Mouse (Mus musculus): ENCODE measurements at regions not wholly inside any gene's neighbourhood (a gene's known extent, or its start where the extent isn't known, plus 50 kb on each side); places are given as distances from the start of the nearest gene placed in this dataset.

DNA sequence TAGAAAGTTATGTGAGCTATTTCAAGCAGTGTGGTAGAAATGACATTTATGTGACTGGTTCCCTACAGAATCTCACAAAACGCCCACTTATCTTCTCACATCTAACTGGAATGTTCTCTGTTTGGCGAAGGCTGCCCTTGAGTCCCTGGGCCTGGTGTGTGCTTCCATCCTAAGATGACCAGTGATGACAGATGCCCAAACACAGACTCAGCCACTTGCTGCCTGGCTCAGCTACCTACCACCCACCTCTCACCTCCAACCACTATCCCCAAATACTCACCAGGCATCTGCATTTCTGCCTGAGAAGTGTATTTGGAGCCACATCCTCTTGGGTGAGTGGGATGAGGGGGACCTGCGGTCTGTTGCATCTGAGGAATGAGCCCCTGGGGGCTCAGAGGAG lies 262.6 kb downstream of the CK137956 start:
- WGBS (ENCODE audit: insufficient replicate concordance), result 47% methylated on average over 3 of the region's 3 CpGs
- Histone ChIP-seq H3K9me3 (ENCODE audit: low read length) (no peaks in the 10 kb centered on the region), H3K27me3 (ENCODE audit: insufficient read depth, low read length) (no peaks in the 10 kb centered on the region), H3K27ac (ENCODE audit: low read depth) (no peak overlapping the region), H3K4me1 (ENCODE audit: insufficient read depth) (no peaks in the 10 kb centered on the region), H3K9ac (replicated peaks) (no peak overlapping the region), H3K4me3 (ENCODE audit: low read depth, low read length) (no peak overlapping the region), H3K36me3 (replicated peaks; ENCODE audit: insufficient read depth, low read length) (no peaks in the 10 kb centered on the region), H3K4me2 (ENCODE audit: low read depth, low read length) (no peak overlapping the region)
- DNase-seq, result no peak
- no peak for ATAC-seq
- TF ChIP-seq EP300 (IDR thresholded peaks at IDR 0.05; ENCODE audit: low read depth) (no peak), CTCF (IDR thresholded peaks at IDR 0.05; ENCODE audit: low read depth) (no peak)

DNA sequence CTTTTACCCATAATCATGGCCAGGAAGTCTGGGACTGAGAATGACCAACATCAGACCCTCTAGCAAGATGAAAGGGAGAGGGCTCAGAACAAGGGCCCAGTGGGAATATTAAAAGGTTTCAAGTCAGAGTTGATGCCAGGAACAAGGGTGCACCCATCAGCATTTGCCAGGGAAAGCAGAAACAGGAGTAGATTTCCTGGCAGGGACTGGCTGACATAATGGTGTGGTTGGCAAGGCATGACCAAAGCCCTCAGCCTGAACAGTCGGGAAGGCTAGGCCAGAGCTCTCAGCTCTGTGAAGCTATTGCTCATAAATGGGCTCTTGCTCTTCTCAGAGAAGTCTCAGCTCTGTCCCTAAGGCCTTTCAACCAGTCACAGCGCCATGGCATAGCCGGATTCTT lies 263.6 kb downstream of the CK137956 start:
- Histone ChIP-seq H3K9me3 (ENCODE audit: low read length) (no peaks in the 10 kb centered on the region), H3K36me3 (replicated peaks; ENCODE audit: insufficient read depth, low read length) (no peaks in the 10 kb centered on the region), H3K4me3 (ENCODE audit: low read depth, low read length) (no peak overlapping the region), H3K9ac (replicated peaks) (no peak overlapping the region), H3K27ac (ENCODE audit: low read depth) (no peak overlapping the region), H3K4me1 (ENCODE audit: insufficient read depth) (no peaks in the 10 kb centered on the region), H3K27me3 (ENCODE audit: insufficient read depth, low read length) (no peaks in the 10 kb centered on the region), H3K4me2 (ENCODE audit: low read depth, low read length) (no peak overlapping the region)
- DNase-seq (no peak), ATAC-seq (no peak)
- TF ChIP-seq EP300 (IDR thresholded peaks at IDR 0.05; ENCODE audit: low read depth) (no peak), CTCF (IDR thresholded peaks at IDR 0.05; ENCODE audit: low read depth) (no peak)
- WGBS (ENCODE audit: insufficient replicate concordance), result 73% methylated on average over 3 of the region's 3 CpGs

DNA sequence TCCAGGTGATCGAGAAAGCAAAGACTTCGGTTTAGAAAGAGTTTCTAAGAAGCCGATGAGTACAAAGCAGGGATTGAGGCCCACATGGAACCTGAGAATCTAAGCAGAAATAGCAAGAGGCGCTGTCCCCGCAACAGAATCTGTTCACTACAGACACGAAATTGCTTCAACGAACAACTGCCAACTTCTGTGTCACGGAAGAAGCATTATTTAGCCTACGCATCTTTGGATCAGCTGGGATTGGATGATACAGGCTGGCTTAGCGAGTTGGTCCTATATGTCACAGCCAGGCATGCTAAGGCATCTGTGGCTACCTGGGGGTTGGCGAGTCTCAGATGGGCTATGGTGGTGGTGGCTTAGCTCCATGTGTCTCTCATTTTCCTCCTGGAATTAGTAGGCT lies 269.1 kb downstream of the CK137956 start:
- 80% methylated on average over 11 of the region's 11 CpGs for WGBS (ENCODE audit: insufficient replicate concordance)
- ATAC-seq, result no peak

DNA sequence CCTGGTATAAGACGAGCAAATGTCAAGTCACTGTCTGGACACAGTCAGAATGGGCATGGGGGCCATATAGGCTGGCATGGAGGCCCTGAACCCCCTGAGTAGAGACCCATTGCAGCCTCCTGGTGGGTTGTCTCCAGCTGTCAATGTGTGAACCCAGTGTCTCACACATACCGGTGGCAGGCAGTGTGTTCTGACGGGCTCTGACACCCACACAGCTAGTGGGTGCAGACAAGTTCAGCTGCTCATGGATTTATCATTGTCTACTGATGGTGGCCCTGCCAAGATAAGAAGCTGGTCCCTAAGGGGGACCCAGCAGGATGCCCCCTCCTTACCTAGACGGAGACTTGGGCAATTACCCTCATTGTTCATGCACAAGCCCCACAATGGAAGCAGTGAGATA lies 280.8 kb downstream of the CK137956 start:
- TF ChIP-seq EP300 (IDR thresholded peaks at IDR 0.05; ENCODE audit: low read depth) (no peak), CTCF (IDR thresholded peaks at IDR 0.05; ENCODE audit: low read depth) (no peak)
- ATAC-seq, result no peak
- 55% methylated on average over 4 of the region's 4 CpGs for WGBS (ENCODE audit: insufficient replicate concordance)

More for the DNA sequence above, 269.1 kb downstream of the CK137956 start:
- no peak overlapping the region for H3K4me3 ChIP-seq (ENCODE audit: low read depth, low read length)
- TF ChIP-seq CTCF (IDR thresholded peaks at IDR 0.05; ENCODE audit: low read depth) (no peak), EP300 (IDR thresholded peaks at IDR 0.05; ENCODE audit: low read depth) (no peak)
- H3K27me3 ChIP-seq (ENCODE audit: insufficient read depth, low read length), result no peaks in the 10 kb centered on the region
- no peak overlapping the region for H3K27ac ChIP-seq (ENCODE audit: low read depth)
- H3K4me2 ChIP-seq (ENCODE audit: low read depth, low read length), result no peak overlapping the region
- DNase-seq, result no peak
- no peaks in the 10 kb centered on the region for H3K9me3 ChIP-seq (ENCODE audit: low read length)
- H3K4me1 ChIP-seq (ENCODE audit: insufficient read depth), result no peaks in the 10 kb centered on the region
- no peak overlapping the region for H3K9ac ChIP-seq (replicated peaks)
- no peaks in the 10 kb centered on the region for H3K36me3 ChIP-seq (replicated peaks; ENCODE audit: insufficient read depth, low read length)

DNA sequence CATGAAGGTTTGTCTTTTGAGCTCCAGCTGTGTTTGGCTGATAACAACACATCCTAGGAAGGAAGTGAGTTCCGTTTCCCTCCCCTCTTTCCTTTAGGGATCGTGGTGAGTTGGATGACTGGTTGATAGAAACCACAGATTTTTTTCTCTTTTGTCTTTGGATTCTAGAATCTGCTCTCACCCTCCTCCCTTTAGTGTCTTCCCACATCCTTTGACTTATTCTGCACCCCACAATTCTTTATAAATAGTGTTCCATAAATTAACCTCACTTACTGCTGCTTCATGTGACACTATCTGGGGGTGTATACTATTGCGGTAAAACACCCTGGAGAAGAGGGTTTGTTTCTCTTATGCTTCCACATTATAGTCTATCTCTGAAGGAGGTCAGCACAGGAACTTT lies 285.7 kb downstream of the CK137956 start:
- Histone ChIP-seq H3K27ac (ENCODE audit: low read depth) (no peak overlapping the region), H3K36me3 (replicated peaks; ENCODE audit: insufficient read depth, low read length) (no peaks in the 10 kb centered on the region), H3K4me3 (ENCODE audit: low read depth, low read length) (no peak overlapping the region), H3K27me3 (ENCODE audit: insufficient read depth, low read length) (no peaks in the 10 kb centered on the region), H3K4me2 (ENCODE audit: low read depth, low read length) (no peak overlapping the region), H3K9ac (replicated peaks) (no peak overlapping the region), H3K4me1 (ENCODE audit: insufficient read depth) (no peaks in the 10 kb centered on the region), H3K9me3 (ENCODE audit: low read length) (no peaks in the 10 kb centered on the region)
- DNase-seq (no peak), ATAC-seq (no peak)
- 34% methylated on average over 3 of the region's 3 CpGs for WGBS (ENCODE audit: insufficient replicate concordance)
- TF ChIP-seq CTCF (IDR thresholded peaks at IDR 0.05; ENCODE audit: low read depth), result no peak
- no peak for TF ChIP-seq EP300 (IDR thresholded peaks at IDR 0.05; ENCODE audit: low read depth)

More for the DNA sequence above, 280.8 kb downstream of the CK137956 start:
- no peak for DNase-seq
- H3K9ac ChIP-seq (replicated peaks), result no peak overlapping the region
- H3K36me3 ChIP-seq (replicated peaks; ENCODE audit: insufficient read depth, low read length), result no peaks in the 10 kb centered on the region
- no peak overlapping the region for H3K27ac ChIP-seq (ENCODE audit: low read depth)
- H3K4me1 ChIP-seq (ENCODE audit: insufficient read depth), result no peaks in the 10 kb centered on the region
- H3K4me2 ChIP-seq (ENCODE audit: low read depth, low read length), result no peak overlapping the region
- H3K9me3 ChIP-seq (ENCODE audit: low read length), result no peaks in the 10 kb centered on the region
- H3K27me3 ChIP-seq (ENCODE audit: insufficient read depth, low read length), result no peaks in the 10 kb centered on the region
- no peak overlapping the region for H3K4me3 ChIP-seq (ENCODE audit: low read depth, low read length)

DNA sequence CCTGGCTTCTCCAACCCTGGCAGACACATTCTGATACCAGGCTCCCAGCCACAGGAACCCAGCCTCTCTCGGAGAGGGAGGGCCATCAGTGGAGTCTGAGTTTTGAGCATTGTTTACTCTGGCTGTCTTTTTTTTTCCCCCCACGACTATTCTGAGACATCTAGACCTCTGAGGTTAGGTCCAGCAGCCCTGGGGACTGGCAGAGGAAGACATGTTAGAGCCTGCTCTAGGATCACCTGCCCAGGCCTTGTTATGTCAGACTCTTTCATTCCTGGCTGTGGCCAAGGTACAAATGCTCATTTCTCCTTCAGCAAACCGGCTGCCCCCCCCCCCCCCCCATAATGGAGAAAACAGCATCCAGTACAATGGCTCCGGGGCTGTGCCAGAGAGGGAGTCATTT lies 291.4 kb downstream of the CK137956 start:
- H3K27ac ChIP-seq (ENCODE audit: low read depth), result no peak overlapping the region
- no peaks in the 10 kb centered on the region for H3K27me3 ChIP-seq (ENCODE audit: insufficient read depth, low read length)
- no peaks in the 10 kb centered on the region for H3K4me1 ChIP-seq (ENCODE audit: insufficient read depth)
- no peaks in the 10 kb centered on the region for H3K9me3 ChIP-seq (ENCODE audit: low read length)
- H3K4me2 ChIP-seq (ENCODE audit: low read depth, low read length), result no peak overlapping the region
- no peak overlapping the region for H3K9ac ChIP-seq (replicated peaks)
- DNase-seq (no peak), ATAC-seq (no peak)
- H3K4me3 ChIP-seq (ENCODE audit: low read depth, low read length), result no peak overlapping the region
- H3K36me3 ChIP-seq (replicated peaks; ENCODE audit: insufficient read depth, low read length), result no peaks in the 10 kb centered on the region
- 38% methylated on average over 4 of the region's 4 CpGs for WGBS (ENCODE audit: insufficient replicate concordance)
- TF ChIP-seq CTCF (IDR thresholded peaks at IDR 0.05; ENCODE audit: low read depth), result no peak
- no peak for TF ChIP-seq EP300 (IDR thresholded peaks at IDR 0.05; ENCODE audit: low read depth)

DNA sequence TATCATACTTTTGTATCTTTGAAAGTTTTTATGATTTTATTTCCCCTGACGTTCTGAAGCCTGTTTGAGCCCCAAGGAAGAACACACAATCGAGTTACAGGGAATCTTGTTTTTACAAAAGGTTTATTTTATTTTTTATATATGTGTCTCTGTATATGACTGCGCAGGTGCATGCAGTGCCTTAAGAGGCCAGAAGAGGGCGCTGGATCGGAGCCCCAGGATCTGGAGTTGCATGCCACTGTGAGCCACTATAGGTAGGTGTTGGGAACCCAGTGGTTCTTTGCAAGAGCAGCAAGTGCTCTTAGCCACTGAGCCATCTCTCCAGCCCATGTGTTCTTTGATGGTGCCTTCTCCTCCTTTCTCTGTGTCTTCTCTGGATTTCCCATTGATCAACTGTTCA lies 292.3 kb downstream of the CK137956 start:
- TF ChIP-seq EP300 (IDR thresholded peaks at IDR 0.05; ENCODE audit: low read depth) (no peak), CTCF (IDR thresholded peaks at IDR 0.05; ENCODE audit: low read depth) (0 out of 2 replicates have a peak, but pooled peaks have one; percentile 19)
- WGBS (ENCODE audit: insufficient replicate concordance), result 47% methylated on average over 5 of the region's 5 CpGs
- H3K4me2 ChIP-seq (ENCODE audit: low read depth, low read length), result no peak overlapping the region
- H3K4me1 ChIP-seq (ENCODE audit: insufficient read depth), result no peaks in the 10 kb centered on the region
- no peak overlapping the region for H3K4me3 ChIP-seq (ENCODE audit: low read depth, low read length)
- ATAC-seq (no peak), DNase-seq (no peak)
- H3K27me3 ChIP-seq (ENCODE audit: insufficient read depth, low read length), result no peaks in the 10 kb centered on the region
- no peak overlapping the region for H3K27ac ChIP-seq (ENCODE audit: low read depth)
- no peaks in the 10 kb centered on the region for H3K36me3 ChIP-seq (replicated peaks; ENCODE audit: insufficient read depth, low read length)
- no peaks in the 10 kb centered on the region for H3K9me3 ChIP-seq (ENCODE audit: low read length)
- no peak overlapping the region for H3K9ac ChIP-seq (replicated peaks)
